Mouse (Mus musculus) heart, embryonic 10.5 days (tissue): Measurements from ENCODE around the gene Fam131c. TPM values are rescaled to one million over a fixed set of nuclear protein-coding genes. Genes with fewer than 3 reads are reported as not detected.

ENCODE experiments used
- DNase-seq: peaks from one replicate; pipeline ENCODE4 v3.0.0-alpha.2; 2017; ENCODE audit warnings: low spot score
- H3K27ac ChIP-seq: fragments of 300-500 bp; sonication (generic); 2 replicates; pipeline ENCODE4 v1.5.1; 2016; ENCODE audit warnings: mild to moderate bottlenecking
- H3K27me3 ChIP-seq: fragments of 300-500 bp; sonication (generic); 2 replicates; pipeline ENCODE4 v1.6.1; 2016; ENCODE audit warnings: mild to moderate bottlenecking; ENCODE audit not compliant: poor library complexity, insufficient read depth, severe bottlenecking
- H3K36me3 ChIP-seq: fragments of 300-500 bp; sonication (generic); 2 replicates; pipeline ENCODE4 v1.6.1; 2016; ENCODE audit warnings: mild to moderate bottlenecking, moderate library complexity
- H3K4me1 ChIP-seq: fragments of 300-500 bp; sonication (generic); 2 replicates; pipeline ENCODE4 v1.6.1; 2016; ENCODE audit warnings: mild to moderate bottlenecking
- H3K4me3 ChIP-seq: fragments of 300-500 bp; sonication (generic); 2 replicates; pipeline ENCODE4 v1.5.1; 2016; ENCODE audit warnings: mild to moderate bottlenecking, moderate library complexity
- H3K9me3 ChIP-seq: fragments of 300-500 bp; sonication (generic); 2 replicates; pipeline ENCODE4 v1.6.1; 2016; ENCODE audit warnings: mild to moderate bottlenecking, moderate library complexity
- WGBS: fragments of 180-500 bp; shearing (Covaris S2); methylation state at CpG from one replicate; pipeline ENCODE4 v1.1.7; 2016; 5-methylcytosine and 5-hydroxymethylcytosine counted together
- microRNA-seq: library from miRNA; unstranded; fragments of <30 nt; microRNA quantifications from one replicate; pipeline ENCODE4, GENCODE M21; 2017
- polyA plus RNA-seq: library from polyadenylated mRNA; unstranded; fragments of >200 nt; fragmentation: Nextera tagmentation; extraction: Ambion mirVana; gene quantifications from 2 replicates; pipeline ENCODE4 v1.2.1, GENCODE M21; 2016

Gene Fam131c
- polyA plus RNA-seq, 1 experiment from 2014 or later: 1.2 TPM

GRCm38 (mm10) chr4:141432666-141433065 lies 64.6 kb downstream of the Fam131c start:
- H3K27me3 ChIP-seq: peaks cover 11% of the 10 kb centered on the region; the same call in 1 of the 2 replicates
- no peaks in the 10 kb centered on the region for H3K9me3 ChIP-seq
- DNase-seq: no peak
- H3K36me3 ChIP-seq: no peaks in the 10 kb centered on the region
- 62% methylated on average over 14 of the region's 14 CpGs for WGBS
- H3K27ac ChIP-seq: no peak overlapping the region
- no peaks in the 10 kb centered on the region; the same call in 1 of the 2 replicates for H3K4me1 ChIP-seq
- H3K4me3 ChIP-seq: no peak overlapping the region

- Histone ChIP-seq H3K9me3 (no peaks in the 10 kb centered on the region), H3K4me1 (no peaks in the 10 kb centered on the region; the same call in 1 of the 2 replicates), H3K36me3 (no peaks in the 10 kb centered on the region), H3K4me3 (no peak overlapping the region), H3K27me3 (peaks cover 11% of the 10 kb centered on the region; the same call in 1 of the 2 replicates), H3K27ac (no peak overlapping the region)
- DNase-seq: no peak
- 77% methylated on average over 18 of the region's 18 CpGs for WGBS
Observed at GRCm38 (mm10) chr4:141433191-141433590, 65.2 kb downstream of the Fam131c start.

Small RNA genes within 50 kb of the gene (microRNA-seq; reads per million reads assigned to microRNA genes)
- not detected for gene Gm25690

Other genes with a start within 250 kb of the Fam131c start
- gene Szrd1, start 228.4 kb upstream of the Fam131c start, polyA plus RNA-seq: 36.6 and 39.0 TPM in 2 replicates
- gene Fbxo42, start 220.3 kb upstream of the Fam131c start, polyA plus RNA-seq: 16.3 and 21.8 TPM in 2 replicates
- 2.6 and 4.0 TPM in 2 replicates for gene Rsg1, start 154.3 kb upstream of the Fam131c start, polyA plus RNA-seq
- 1.2 and 3.7 TPM in 2 replicates for gene Arhgef19, start 128.7 kb upstream of the Fam131c start, polyA plus RNA-seq
- 5.2 and 6.3 TPM in 2 replicates for gene Epha2, start 67.0 kb upstream of the Fam131c start, polyA plus RNA-seq
- gene Clcnka, start 30.5 kb downstream of the Fam131c start, polyA plus RNA-seq: 0.11 and 0.44 TPM in 2 replicates
- gene Clcnkb, start 47.8 kb downstream of the Fam131c start, polyA plus RNA-seq: 0.93 and 1.3 TPM in 2 replicates
- 61.5 and 132 TPM in 2 replicates for gene Hspb7, start 52.6 kb downstream of the Fam131c start, polyA plus RNA-seq
- not detected in 2 replicates for gene Srarp, start 67.9 kb downstream of the Fam131c start, polyA plus RNA-seq
- 31.5 and 33.7 TPM in 2 replicates for gene Zbtb17, start 76.4 kb downstream of the Fam131c start, polyA plus RNA-seq
- 6.0 and 8.4 TPM in 2 replicates for gene Spen, start 170.4 kb downstream of the Fam131c start, polyA plus RNA-seq
- gene Fblim1, start 237.9 kb downstream of the Fam131c start, polyA plus RNA-seq: 61.9 and 62.7 TPM in 2 replicates